Mouse (Mus musculus) E14TG2a.4 (cell line): ENCODE measurements around the gene Tmem260.

Experiments
- CTCF ChIP-seq: conservative IDR thresholded peaks from 2 replicates; pipeline ENCODE4 v1.5.1; 2014; ENCODE audit warnings: low read length
- NANOG ChIP-seq: IDR thresholded peaks from 2 replicates; pipeline ENCODE4 v1.6.1; 2014; ENCODE audit warnings: borderline replicate concordance, low read length, mixed read lengths
- POU5F1 ChIP-seq: IDR thresholded peaks from 2 replicates; pipeline ENCODE4 v1.6.1; 2014; ENCODE audit warnings: low read length, borderline replicate concordance

- no peak for TF ChIP-seq CTCF
- TF ChIP-seq NANOG: no peak
- no peak for TF ChIP-seq POU5F1
These were observed 13.9 kb upstream of the Tmem260 start for GRCm38 (mm10) chr14:48431978-48432377.
